Mouse (Mus musculus): ENCODE data around the gene Hoxa4. TPM values are rescaled to one million over a fixed set of nuclear protein-coding genes. Genes with fewer than 3 reads are reported as not detected.

The Hoxa4 gene
- polyA plus RNA-seq (2012; rRNA removed), result 0.78 and 1.3 TPM in 2 replicates

GRCm38 (mm10) chr6:52190906-52191810 is at the start of gene Hoxa4:
Hoxa4 (minus strand) TSS chr6:52191753.
- WGBS, result 2% methylated on average over 95 of the region's 102 CpGs
- DNase-seq (ENCODE audit: low read depth, low spot score), result peak; percentile 85

GRCm38 (mm10) chr6:52241001-52241621 is 49.6 kb upstream of the Hoxa4 start:
- 9% methylated on average over 9 of the region's 9 CpGs for WGBS
- no peak for DNase-seq (ENCODE audit: low read depth, low spot score)

GRCm38 (mm10) chr6:52240389-52241000 is 48.9 kb upstream of the Hoxa4 start, which contains the start of gene Hoxa10:
Hoxa10 (minus strand) TSS chr6:52240854.
- 1% methylated on average over 35 of the region's 35 CpGs for WGBS
- DNase-seq (ENCODE audit: low read depth, low spot score), result no peak

GRCm38 (mm10) chr6:52239625-52240388 is 48.3 kb upstream of the Hoxa4 start:
- 2% methylated on average over 30 of the region's 30 CpGs for WGBS

GRCm38 (mm10) chr6:52238976-52239375 is 47.4 kb upstream of the Hoxa4 start:
- 17% methylated on average over 7 of the region's 7 CpGs for WGBS
- no peak for DNase-seq (ENCODE audit: low read depth, low spot score)

More at GRCm38 (mm10) chr6:52239625-52240388, 48.3 kb upstream of the Hoxa4 start:
- no peak for DNase-seq (ENCODE audit: low read depth, low spot score)

GRCm38 (mm10) chr6:52238155-52238545 is 46.6 kb upstream of the Hoxa4 start:
- no peak for DNase-seq (ENCODE audit: low read depth, low spot score)
- WGBS, result 8% methylated on average over 7 of the region's 7 CpGs

- no peak for DNase-seq (ENCODE audit: low read depth, low spot score)
- 25% methylated on average over 10 of the region's 10 CpGs for WGBS
These were observed 46.0 kb upstream of the Hoxa4 start for GRCm38 (mm10) chr6:52237346-52238154.

- no peak for DNase-seq (ENCODE audit: low read depth, low spot score)
- WGBS, result 40% methylated on average over 3 of the region's 3 CpGs
These were observed 45.3 kb upstream of the Hoxa4 start for GRCm38 (mm10) chr6:52236806-52237205.

- WGBS, result 40% methylated on average over 6 of the region's 6 CpGs
- no peak for DNase-seq (ENCODE audit: low read depth, low spot score)
These were observed 44.3 kb upstream of the Hoxa4 start for GRCm38 (mm10) chr6:52235866-52236265.

GRCm38 (mm10) chr6:52235267-52235666 is 43.7 kb upstream of the Hoxa4 start:
- DNase-seq (ENCODE audit: low read depth, low spot score), result no peak
- WGBS, result 33% methylated on average over 9 of the region's 9 CpGs

GRCm38 (mm10) chr6:52234428-52235140 is 43.0 kb upstream of the Hoxa4 start:
- no peak for DNase-seq (ENCODE audit: low read depth, low spot score)
- WGBS, result 2% methylated on average over 67 of the region's 68 CpGs

GRCm38 (mm10) chr6:52233546-52234427 is 42.2 kb upstream of the Hoxa4 start:
- 3% methylated on average over 70 of the region's 70 CpGs for WGBS
- DNase-seq (ENCODE audit: low read depth, low spot score), result no peak

- 5% methylated on average over 23 of the region's 23 CpGs for WGBS
- no peak for DNase-seq (ENCODE audit: low read depth, low spot score)
These were observed 41.5 kb upstream of the Hoxa4 start for GRCm38 (mm10) chr6:52232984-52233545.

GRCm38 (mm10) chr6:52232568-52232965 is 41.0 kb upstream of the Hoxa4 start:
- under 1% methylated on average over 18 of the region's 18 CpGs for WGBS

GRCm38 (mm10) chr6:52231885-52232567 is 40.5 kb upstream of the Hoxa4 start:
- no peak for DNase-seq (ENCODE audit: low read depth, low spot score)
- 4% methylated on average over 18 of the region's 18 CpGs for WGBS

More at GRCm38 (mm10) chr6:52232568-52232965, 41.0 kb upstream of the Hoxa4 start:
- DNase-seq (ENCODE audit: low read depth, low spot score), result no peak

GRCm38 (mm10) chr6:52230516-52231165 is 39.1 kb upstream of the Hoxa4 start, which contains the start of gene Hoxa9:
Hoxa9 (minus strand) TSS chr6:52231089.
- WGBS, result 1% methylated on average over 32 of the region's 36 CpGs
- DNase-seq (ENCODE audit: low read depth, low spot score), result no peak
